Mouse (Mus musculus) olfactory bulb, adult 2 months (tissue): ENCODE data around the gene Hist1h2ag. TPM values are rescaled to one million over a fixed set of nuclear protein-coding genes. Genes with fewer than 3 reads are reported as not detected.

Experiments used
- H3K27ac ChIP-seq: fragments of 200-500 bp; 2 replicates; pipeline ENCODE4 v1.5.1; 2012; ENCODE audit warnings: low read depth, low read length; ENCODE audit not compliant: insufficient read depth
- H3K4me1 ChIP-seq: fragments of 200-500 bp; 2 replicates; pipeline ENCODE4 v1.6.1; 2012; ENCODE audit warnings: low read length; ENCODE audit not compliant: control insufficient read depth, insufficient read depth
- H3K4me3 ChIP-seq: fragments of 200-500 bp; 2 replicates; pipeline ENCODE4 v1.5.1; 2012; ENCODE audit warnings: mild to moderate bottlenecking, low read depth, low read length, moderate library complexity; ENCODE audit not compliant: insufficient read depth
- CTCF ChIP-seq: fragments of 200-500 bp; IDR thresholded peaks from 2 replicates; pipeline ENCODE4 v1.5.1; 2012; ENCODE audit warnings: low read depth, mild to moderate bottlenecking, low read length, moderate library complexity; ENCODE audit not compliant: insufficient read depth
- POLR2A ChIP-seq: fragments of 200-500 bp; IDR thresholded peaks from 2 replicates; pipeline ENCODE4 v1.6.1; 2012; ENCODE audit warnings: mild to moderate bottlenecking, low read depth, low read length, moderate library complexity; ENCODE audit not compliant: insufficient read depth
- WGBS: fragments of 180-500 bp; shearing (Covaris S2); methylation state at CpG from one replicate; pipeline ENCODE4 v1.1.7; 2018; 5-methylcytosine and 5-hydroxymethylcytosine counted together
- polyA plus RNA-seq: library from polyadenylated mRNA; stranded (reverse); fragments of >200 nt; gene quantifications from 2 replicates; pipeline ENCODE4 v1.2.4, GENCODE M21; 2012; ENCODE audit warnings: low replicate concordance; ENCODE audit not compliant: missing spikeins, insufficient read depth, insufficient read length

Gene Hist1h2ag
- polyA plus RNA-seq, 1 experiment: not detected

GRCm38 (mm10) chr13:22005605-22006333 lies 37.0 kb downstream of the Hist1h2ag start:
- TF ChIP-seq POLR2A: no peak
- no peak for TF ChIP-seq CTCF
- H3K27ac ChIP-seq: no peak overlapping the region
- WGBS: under 1% methylated on average over 45 of the region's 45 CpGs
- peak overlapping the region; percentile 43 for H3K4me3 ChIP-seq
- peaks cover 13% of the 10 kb centered on the region for H3K4me1 ChIP-seq

- 30% methylated on average over 5 of the region's 5 CpGs for WGBS
- no peak overlapping the region for H3K27ac ChIP-seq
These were observed 40.9 kb downstream of the Hist1h2ag start for GRCm38 (mm10) chr13:22001823-22002222.

DNA sequence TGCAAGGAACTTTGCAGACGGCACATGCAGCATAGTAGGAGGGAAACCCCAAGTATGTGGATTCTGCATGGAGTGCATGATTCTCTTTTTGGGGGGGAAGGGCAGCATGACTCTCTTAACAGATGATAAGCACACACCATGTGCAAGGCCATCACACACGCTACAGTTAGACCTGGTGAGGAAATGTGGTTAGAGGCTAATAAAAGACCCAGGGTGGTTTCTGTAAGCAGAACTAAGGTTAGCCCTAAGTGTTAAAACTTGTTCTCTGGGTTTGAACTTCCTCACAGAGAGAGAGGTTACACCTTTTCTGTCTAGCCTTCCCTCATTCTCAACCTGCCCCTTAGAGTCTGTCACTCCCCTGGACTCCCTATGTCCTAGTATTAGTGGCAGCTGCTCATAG lies 41.4 kb downstream of the Hist1h2ag start:
- WGBS: 57% methylated on average over 2 of the region's 2 CpGs
- Histone ChIP-seq H3K4me3 (no peak overlapping the region), H3K27ac (no peak overlapping the region), H3K4me1 (peaks cover 7% of the 10 kb centered on the region)
- TF ChIP-seq POLR2A (no peak), CTCF (no peak)

More at GRCm38 (mm10) chr13:22001823-22002222, 40.9 kb downstream of the Hist1h2ag start:
- H3K4me3 ChIP-seq: no peak overlapping the region
- TF ChIP-seq POLR2A (no peak), CTCF (no peak)
- H3K4me1 ChIP-seq: peaks cover 12% of the 10 kb centered on the region

DNA sequence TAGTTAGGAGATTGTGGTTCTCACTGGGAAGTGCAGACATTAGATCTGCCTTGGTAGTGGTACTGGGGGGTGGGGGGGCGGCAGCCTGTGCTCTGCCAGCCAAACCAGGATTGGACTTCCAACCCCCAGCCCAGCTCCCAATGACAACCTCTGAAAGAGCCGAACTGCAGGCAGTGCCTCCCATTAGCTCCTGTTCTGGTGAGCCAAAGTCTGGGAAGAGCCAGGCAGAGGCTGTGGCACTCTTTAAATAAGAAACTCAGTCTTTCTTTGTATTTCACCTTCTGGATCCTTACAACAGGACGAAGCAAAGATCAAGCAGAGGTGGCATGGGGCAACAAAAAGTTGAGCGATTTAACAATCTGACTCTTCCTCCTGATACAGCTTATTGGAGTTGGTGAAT lies 43.6 kb downstream of the Hist1h2ag start:
- TF ChIP-seq CTCF: no peak
- no peak for TF ChIP-seq POLR2A
- Histone ChIP-seq H3K4me1 (no peaks in the 10 kb centered on the region), H3K4me3 (no peak overlapping the region), H3K27ac (no peak overlapping the region)
- 39% methylated on average over 4 of the region's 4 CpGs for WGBS

GRCm38 (mm10) chr13:21998412-21998811 lies 44.3 kb downstream of the Hist1h2ag start:
- Histone ChIP-seq H3K4me3 (no peak overlapping the region), H3K27ac (no peak overlapping the region), H3K4me1 (no peaks in the 10 kb centered on the region)
- WGBS: 26% methylated on average over 3 of the region's 3 CpGs
- no peak for TF ChIP-seq POLR2A
- TF ChIP-seq CTCF: no peak

- no peak overlapping the region for H3K27ac ChIP-seq
- H3K4me1 ChIP-seq: no peaks in the 10 kb centered on the region
- TF ChIP-seq POLR2A (no peak), CTCF (no peak)
- 8% methylated on average over 4 of the region's 4 CpGs for WGBS
- H3K4me3 ChIP-seq: no peak overlapping the region
These were observed 44.9 kb downstream of the Hist1h2ag start for GRCm38 (mm10) chr13:21997821-21998220.

GRCm38 (mm10) chr13:21997201-21997820 lies 45.4 kb downstream of the Hist1h2ag start:
- no peaks in the 10 kb centered on the region for H3K4me1 ChIP-seq
- TF ChIP-seq POLR2A (no peak), CTCF (no peak)
- no peak overlapping the region for H3K27ac ChIP-seq
- H3K4me3 ChIP-seq: no peak overlapping the region
- 7% methylated on average over 21 of the region's 21 CpGs for WGBS

DNA sequence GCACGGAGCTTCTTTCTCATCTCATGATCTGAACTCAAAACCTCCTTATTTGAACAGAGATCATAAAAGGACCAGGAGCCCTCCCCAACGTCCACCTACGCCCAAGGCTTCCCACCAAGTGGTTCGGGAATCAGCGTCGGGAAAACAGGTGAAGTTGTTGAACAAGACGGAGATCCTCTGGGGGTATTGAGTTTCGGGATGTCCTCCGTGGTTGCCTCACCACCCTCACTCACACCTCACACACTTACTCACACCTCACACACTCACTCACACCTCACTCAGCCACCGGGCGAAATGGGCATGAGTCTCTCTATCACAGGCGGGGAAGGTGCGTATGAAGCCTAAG lies 45.9 kb downstream of the Hist1h2ag start:
- TF ChIP-seq CTCF (no peak), POLR2A (no peak)
- WGBS: 5% methylated on average over 13 of the region's 13 CpGs
- H3K4me3 ChIP-seq: no peak overlapping the region
- no peak overlapping the region for H3K27ac ChIP-seq
- no peaks in the 10 kb centered on the region for H3K4me1 ChIP-seq

DNA sequence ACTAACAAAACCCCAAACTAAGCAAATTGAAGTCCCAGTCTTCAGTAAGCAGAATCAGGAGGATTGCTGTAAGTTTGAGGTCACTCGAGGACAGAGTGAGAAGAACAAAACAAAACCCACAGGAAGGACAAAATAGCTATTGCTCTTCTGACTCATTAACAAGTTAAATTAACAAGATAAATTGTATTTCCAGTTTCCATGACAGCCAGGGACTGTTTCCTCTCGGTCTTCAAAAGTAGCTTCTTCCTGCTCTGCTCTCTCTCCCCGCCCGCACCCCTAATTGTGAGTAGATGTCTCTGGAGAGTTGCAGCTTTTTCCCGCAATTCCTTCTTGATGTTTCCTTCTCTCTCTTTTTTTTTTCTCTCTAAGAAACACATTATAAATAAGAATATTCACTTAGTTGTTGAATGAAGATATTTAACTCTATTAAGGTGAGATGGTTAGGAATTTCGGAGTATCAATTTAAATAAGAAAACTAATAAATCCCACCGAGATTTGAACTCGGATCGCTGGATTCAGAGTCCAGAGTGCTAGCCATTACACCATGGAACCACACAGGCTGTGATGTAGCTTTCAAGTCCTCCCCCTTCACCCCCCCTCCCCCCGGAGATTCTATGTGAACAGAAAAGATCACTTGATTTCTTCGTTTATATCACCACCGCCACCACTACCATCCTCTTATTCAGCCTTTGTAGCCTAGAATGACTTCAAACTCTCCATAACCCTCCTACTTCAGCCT lies 46.5 kb downstream of the Hist1h2ag start:
- Histone ChIP-seq H3K4me3 (no peak overlapping the region), H3K4me1 (no peaks in the 10 kb centered on the region), H3K27ac (no peak overlapping the region)
- 8% methylated on average over 12 of the region's 12 CpGs for WGBS
- no peak for TF ChIP-seq CTCF
- no peak for TF ChIP-seq POLR2A
